Mouse (Mus musculus): ENCODE data around the gene Ldlrad1. TPM values are rescaled to one million over a fixed set of nuclear protein-coding genes. Genes with fewer than 3 reads are reported as not detected.
A peak's percentile ranks its signal among the peaks of the same experiment; 100 is the strongest.

The Ldlrad1 gene
- total and polyA plus RNA-seq, 3 experiments: 0.75 TPM; not detected in 2

DNA sequence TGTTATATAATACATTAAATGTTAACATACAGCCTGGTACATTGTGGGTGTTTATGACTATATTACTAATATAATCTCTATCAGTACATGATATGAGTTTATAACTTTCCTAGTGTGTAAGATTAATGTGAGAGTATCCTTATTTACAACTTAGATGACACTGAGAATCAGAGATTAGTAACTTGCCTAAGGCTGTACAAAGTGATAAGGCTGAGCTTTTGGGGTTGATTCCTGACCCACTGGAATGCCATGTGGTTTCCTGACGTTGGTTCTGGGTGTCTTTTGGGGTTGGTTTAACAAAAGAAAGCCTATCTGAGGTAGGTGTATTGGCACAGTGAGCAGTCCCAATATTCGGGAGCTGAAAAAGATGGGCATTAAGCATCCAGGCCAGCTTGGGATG is 26.2 kb upstream of the Ldlrad1 start:
- TF ChIP-seq TAL1 (conservative IDR thresholded peaks at IDR 0.05; ENCODE audit: low read depth, low read length): peak; percentile 66
- TF ChIP-seq POLR2AphosphoS5 (IDR thresholded peaks at IDR 0.05; ENCODE audit: insufficient replicate concordance, low read depth, low read length): no peak
- DNase-seq (ENCODE audit: low spot score) (no peak), ATAC-seq (ENCODE audit: extremely low read depth, insufficient number of reproducible peaks, low FRiP score, poor library complexity, severe bottlenecking) (no peak)
- Histone ChIP-seq H3K4me3 (ENCODE audit: low read depth, low read length) (no peak overlapping the region; the same call in 1 of the 2 replicates), H3K4me1 (ENCODE audit: insufficient read depth, low read depth, low read length) (peaks cover 39% of the 10 kb centered on the region), H3K9me3 (replicated peaks) (no peaks in the 10 kb centered on the region), H3K27me3 (ENCODE audit: insufficient read depth, low read length) (no peaks in the 10 kb centered on the region), H3K36me3 (replicated peaks) (peaks cover 39% of the 10 kb centered on the region)

DNA sequence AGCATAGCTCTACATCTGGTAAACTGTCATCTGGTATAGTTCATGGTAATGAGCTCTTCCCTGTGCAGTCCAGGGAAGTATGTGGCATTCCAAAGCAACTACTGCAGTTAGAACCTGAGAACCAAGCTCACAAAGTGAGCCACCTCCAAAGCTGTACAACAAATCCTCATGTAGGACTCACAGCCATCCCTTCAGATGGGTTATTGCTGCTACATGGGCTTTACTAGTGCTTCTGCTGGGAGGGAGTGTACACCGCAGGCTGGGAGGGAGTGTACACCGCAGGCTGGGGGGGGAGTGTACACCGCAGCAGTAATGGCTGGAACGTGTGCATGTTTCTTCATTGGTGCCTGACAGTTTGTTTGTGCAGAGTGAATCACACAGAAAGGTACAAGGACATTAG is 25.8 kb upstream of the Ldlrad1 start:
- H3K4me3 ChIP-seq (ENCODE audit: low read depth, low read length): peak overlapping the region; percentile 31; the same call in 1 of the 2 replicates
- H3K9me3 ChIP-seq (replicated peaks): no peaks in the 10 kb centered on the region
- H3K36me3 ChIP-seq (replicated peaks): peaks cover 43% of the 10 kb centered on the region
- no peaks in the 10 kb centered on the region for H3K27me3 ChIP-seq (ENCODE audit: insufficient read depth, low read length)
- no peak for ATAC-seq (ENCODE audit: extremely low read depth, insufficient number of reproducible peaks, low FRiP score, poor library complexity, severe bottlenecking)
- DNase-seq (ENCODE audit: low spot score): no peak
- TF ChIP-seq POLR2AphosphoS5 (IDR thresholded peaks at IDR 0.05; ENCODE audit: insufficient replicate concordance, low read depth, low read length) (peak; percentile 70; the same call in 1 of the 2 replicates), TAL1 (conservative IDR thresholded peaks at IDR 0.05; ENCODE audit: low read depth, low read length) (no peak), GATA2 (IDR thresholded peaks at IDR 0.05; ENCODE audit: borderline replicate concordance, low read depth, low read length) (no peak)
- H3K4me1 ChIP-seq (ENCODE audit: insufficient read depth, low read depth, low read length): peaks cover 39% of the 10 kb centered on the region

DNA sequence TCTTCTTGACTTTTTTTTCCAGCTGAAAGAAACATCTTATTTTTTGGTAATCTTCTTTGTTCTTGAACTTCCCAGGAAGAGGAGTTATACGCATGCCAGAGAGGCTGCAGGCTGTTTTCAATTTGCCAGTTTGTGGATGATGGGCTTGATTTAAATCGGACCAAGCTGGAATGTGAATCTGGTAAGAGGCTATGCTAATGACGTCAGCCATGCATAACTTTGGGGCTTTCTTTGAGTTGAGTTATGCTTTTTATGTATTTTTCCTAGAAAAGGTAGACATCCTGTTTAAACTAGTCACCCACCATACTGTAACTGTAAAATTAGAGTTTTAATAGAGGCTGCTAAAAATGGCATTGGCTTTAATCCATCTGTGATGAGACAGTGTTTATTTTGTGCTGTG is 23.3 kb upstream of the Ldlrad1 start:
- DNase-seq (ENCODE audit: low spot score) (no peak), ATAC-seq (ENCODE audit: extremely low read depth, insufficient number of reproducible peaks, low FRiP score, poor library complexity, severe bottlenecking) (no peak)
- Histone ChIP-seq H3K4me3 (ENCODE audit: low read depth, low read length) (no peak overlapping the region), H3K27me3 (ENCODE audit: insufficient read depth, low read length) (no peaks in the 10 kb centered on the region), H3K36me3 (replicated peaks) (peaks cover 67% of the 10 kb centered on the region), H3K4me1 (ENCODE audit: insufficient read depth, low read depth, low read length) (peaks cover 28% of the 10 kb centered on the region), H3K9me3 (replicated peaks) (no peaks in the 10 kb centered on the region)
- TF ChIP-seq POLR2AphosphoS5 (IDR thresholded peaks at IDR 0.05; ENCODE audit: insufficient replicate concordance, low read depth, low read length) (no peak), GATA2 (IDR thresholded peaks at IDR 0.05; ENCODE audit: borderline replicate concordance, low read depth, low read length) (no peak)

DNA sequence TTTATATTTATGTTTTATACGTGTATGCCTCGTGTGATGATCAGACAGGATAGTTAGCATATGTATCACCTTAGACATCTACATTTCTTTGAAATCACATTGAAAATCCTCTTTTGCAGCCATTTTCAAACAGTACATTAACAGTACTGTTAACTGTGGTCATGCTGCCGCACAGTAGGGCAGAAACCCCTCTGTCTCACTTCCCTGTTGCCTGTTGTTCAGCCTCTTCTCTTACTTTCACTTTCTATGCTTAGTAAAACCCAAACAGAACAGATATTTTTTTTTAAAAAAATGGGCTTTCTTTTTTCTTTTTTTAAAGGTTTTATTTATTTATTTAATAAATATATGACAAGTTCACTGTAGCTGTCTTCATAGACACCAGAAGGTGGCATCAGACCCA is 15.1 kb upstream of the Ldlrad1 start:
- DNase-seq (ENCODE audit: low spot score): no peak
- Histone ChIP-seq H3K27me3 (ENCODE audit: insufficient read depth, low read length) (no peaks in the 10 kb centered on the region), H3K4me3 (ENCODE audit: low read depth, low read length) (no peak overlapping the region), H3K36me3 (replicated peaks) (peaks cover 90% of the 10 kb centered on the region), H3K4me1 (ENCODE audit: insufficient read depth, low read depth, low read length) (no peaks in the 10 kb centered on the region), H3K9me3 (replicated peaks) (no peaks in the 10 kb centered on the region)
- ATAC-seq (ENCODE audit: extremely low read depth, insufficient number of reproducible peaks, low FRiP score, poor library complexity, severe bottlenecking): no peak
- TF ChIP-seq TAL1 (conservative IDR thresholded peaks at IDR 0.05; ENCODE audit: low read depth, low read length) (no peak), GATA1 (IDR thresholded peaks at IDR 0.05; ENCODE audit: borderline replicate concordance, low read length) (no peak), CTCF (IDR thresholded peaks at IDR 0.05; ENCODE audit: low read depth, low read length) (no peak), GATA2 (IDR thresholded peaks at IDR 0.05; ENCODE audit: borderline replicate concordance, low read depth, low read length) (no peak), POLR2AphosphoS5 (IDR thresholded peaks at IDR 0.05; ENCODE audit: insufficient replicate concordance, low read depth, low read length) (no peak)

DNA sequence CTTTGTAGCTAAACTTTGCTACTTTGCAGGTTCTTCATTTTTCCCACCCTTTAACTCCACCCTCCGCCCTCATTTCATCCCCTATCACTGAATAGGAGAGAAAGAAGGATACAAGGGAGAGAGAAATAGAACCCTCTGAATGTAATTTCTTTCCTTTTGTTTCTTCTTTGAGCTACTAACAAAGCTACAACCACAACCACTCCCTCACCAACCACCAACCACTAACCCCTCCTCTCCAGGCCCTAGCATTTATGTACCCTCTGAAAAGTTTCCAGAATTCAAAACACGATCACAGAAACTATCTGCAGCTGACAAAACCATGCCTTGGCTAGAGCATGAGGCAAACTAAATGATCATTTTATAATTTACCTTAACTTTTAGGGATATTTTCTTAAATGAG is 12.5 kb upstream of the Ldlrad1 start:
- H3K9me3 ChIP-seq (replicated peaks): no peaks in the 10 kb centered on the region
- H3K27me3 ChIP-seq (ENCODE audit: insufficient read depth, low read length): no peaks in the 10 kb centered on the region
- no peak overlapping the region for H3K4me3 ChIP-seq (ENCODE audit: low read depth, low read length)
- DNase-seq (ENCODE audit: low spot score): no peak
- H3K36me3 ChIP-seq (replicated peaks): peaks cover 91% of the 10 kb centered on the region
- H3K4me1 ChIP-seq (ENCODE audit: insufficient read depth, low read depth, low read length): no peaks in the 10 kb centered on the region
- no peak for ATAC-seq (ENCODE audit: extremely low read depth, insufficient number of reproducible peaks, low FRiP score, poor library complexity, severe bottlenecking)
- TF ChIP-seq GATA1 (IDR thresholded peaks at IDR 0.05; ENCODE audit: borderline replicate concordance, low read length) (no peak), TAL1 (conservative IDR thresholded peaks at IDR 0.05; ENCODE audit: low read depth, low read length) (no peak), GATA2 (IDR thresholded peaks at IDR 0.05; ENCODE audit: borderline replicate concordance, low read depth, low read length) (no peak), CTCF (IDR thresholded peaks at IDR 0.05; ENCODE audit: low read depth, low read length) (no peak), POLR2AphosphoS5 (IDR thresholded peaks at IDR 0.05; ENCODE audit: insufficient replicate concordance, low read depth, low read length) (no peak)

DNA sequence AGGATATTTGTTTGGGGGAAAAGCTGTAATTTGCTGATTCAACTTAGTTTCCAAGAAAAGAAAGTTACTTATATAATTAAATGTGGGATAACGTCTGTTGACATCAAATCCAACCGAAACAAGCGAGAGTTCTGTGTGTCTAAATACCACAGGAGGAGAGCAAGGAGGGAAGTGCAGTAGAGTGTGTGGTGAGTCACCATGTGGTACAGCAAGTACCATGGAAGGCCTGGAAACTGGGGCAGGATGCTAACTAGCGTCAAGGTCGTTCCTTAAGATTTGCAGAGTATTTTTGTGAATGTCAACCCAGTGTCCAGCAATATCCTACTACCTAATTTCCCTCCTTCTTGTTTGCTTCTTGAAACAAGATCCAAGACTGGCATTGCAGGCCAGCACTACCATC is 10.9 kb upstream of the Ldlrad1 start:
- no peaks in the 10 kb centered on the region for H3K9me3 ChIP-seq (replicated peaks)
- DNase-seq (ENCODE audit: low spot score) (no peak), ATAC-seq (ENCODE audit: extremely low read depth, insufficient number of reproducible peaks, low FRiP score, poor library complexity, severe bottlenecking) (no peak)
- no peak for TF ChIP-seq TAL1 (conservative IDR thresholded peaks at IDR 0.05; ENCODE audit: low read depth, low read length)
- TF ChIP-seq GATA2 (IDR thresholded peaks at IDR 0.05; ENCODE audit: borderline replicate concordance, low read depth, low read length): no peak
- no peak for TF ChIP-seq POLR2AphosphoS5 (IDR thresholded peaks at IDR 0.05; ENCODE audit: insufficient replicate concordance, low read depth, low read length)
- no peak for TF ChIP-seq CTCF (IDR thresholded peaks at IDR 0.05; ENCODE audit: low read depth, low read length)
- TF ChIP-seq GATA1 (IDR thresholded peaks at IDR 0.05; ENCODE audit: borderline replicate concordance, low read length): no peak
- peaks cover 12% of the 10 kb centered on the region for H3K4me1 ChIP-seq (ENCODE audit: insufficient read depth, low read depth, low read length)
- H3K4me3 ChIP-seq (ENCODE audit: low read depth, low read length): no peak overlapping the region
- H3K36me3 ChIP-seq (replicated peaks): peaks cover 93% of the 10 kb centered on the region
- H3K27me3 ChIP-seq (ENCODE audit: insufficient read depth, low read length): no peaks in the 10 kb centered on the region

DNA sequence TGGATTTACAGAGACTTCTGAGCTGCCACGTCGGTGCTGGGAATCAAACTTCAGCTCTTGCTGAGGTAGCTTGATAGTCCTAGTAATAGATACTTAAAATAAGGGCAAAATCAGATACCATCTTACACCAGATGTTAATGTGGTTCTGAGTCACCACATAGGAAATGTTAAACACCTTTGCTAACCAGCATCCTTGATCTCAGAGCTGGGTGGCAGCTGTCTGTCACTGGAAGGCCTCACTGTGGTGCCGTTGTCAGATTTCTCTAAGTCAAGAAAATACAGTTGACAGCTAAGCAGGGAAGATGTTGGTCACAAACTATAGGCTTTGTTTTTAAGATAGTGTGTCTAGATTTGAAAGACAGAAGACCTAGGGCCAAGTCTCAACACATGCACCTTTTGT is 7.2 kb upstream of the Ldlrad1 start:
- Histone ChIP-seq H3K9me3 (replicated peaks) (no peaks in the 10 kb centered on the region), H3K4me3 (ENCODE audit: low read depth, low read length) (no peak overlapping the region), H3K36me3 (replicated peaks) (peaks cover 99% of the 10 kb centered on the region), H3K27me3 (ENCODE audit: insufficient read depth, low read length) (no peaks in the 10 kb centered on the region), H3K4me1 (ENCODE audit: insufficient read depth, low read depth, low read length) (peaks cover 14% of the 10 kb centered on the region)
- no peak for TF ChIP-seq CTCF (IDR thresholded peaks at IDR 0.05; ENCODE audit: low read depth, low read length)
- no peak for TF ChIP-seq GATA1 (IDR thresholded peaks at IDR 0.05; ENCODE audit: borderline replicate concordance, low read length)
- no peak for TF ChIP-seq GATA2 (IDR thresholded peaks at IDR 0.05; ENCODE audit: borderline replicate concordance, low read depth, low read length)
- TF ChIP-seq POLR2AphosphoS5 (IDR thresholded peaks at IDR 0.05; ENCODE audit: insufficient replicate concordance, low read depth, low read length): no peak
- no peak for TF ChIP-seq TAL1 (conservative IDR thresholded peaks at IDR 0.05; ENCODE audit: low read depth, low read length)
- DNase-seq (ENCODE audit: low spot score): no peak
- no peak for ATAC-seq (ENCODE audit: extremely low read depth, insufficient number of reproducible peaks, low FRiP score, poor library complexity, severe bottlenecking)

All from G1E (cell line).